Mouse (Mus musculus): ENCODE results near the gene Olfr935. TPM values are rescaled to one million over a fixed set of nuclear protein-coding genes. Genes with fewer than 3 reads are reported as not detected.

Olfr935 gene
- total and polyA plus RNA-seq, 3 experiments = not detected

DNA sequence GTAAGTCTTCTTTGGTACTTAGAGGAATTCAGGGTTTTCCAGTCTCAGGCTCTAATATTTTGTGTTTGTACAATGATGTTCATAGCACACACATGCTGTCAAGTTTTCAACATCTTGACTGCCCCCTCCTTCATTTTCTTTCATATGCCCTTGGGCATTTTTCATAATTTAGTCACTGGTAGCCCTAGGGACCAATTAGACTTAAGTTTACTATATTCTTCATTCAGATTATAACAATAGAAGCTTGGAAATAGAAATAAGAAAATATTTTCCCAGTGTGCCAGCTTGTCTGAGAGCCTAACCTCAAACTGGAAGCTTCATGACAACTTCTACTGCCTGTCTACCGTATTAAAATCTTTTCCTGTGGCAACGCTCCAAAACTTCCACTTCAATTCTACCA lies 11.3 kb downstream of the Olfr935 start, which contains the start of gene Olfr934:
Gene Olfr934 (minus strand): TSS at position 101 of the 400 bp plus-strand sequence.
- H3K9ac ChIP-seq (ENCODE audit: insufficient read depth, low read depth) = no peak within 1 kb of the TSS
- TF ChIP-seq BHLHE40 (IDR thresholded peaks at IDR 0.05; ENCODE audit: low read depth, low read length) = no peak
- no peak for TF ChIP-seq ETS1 (conservative IDR thresholded peaks at IDR 0.05; ENCODE audit: low read depth, low read length)
- no peak for TF ChIP-seq JUND (conservative IDR thresholded peaks at IDR 0.05; ENCODE audit: low read depth, low read length)
- TF ChIP-seq HCFC1 (IDR thresholded peaks at IDR 0.05; ENCODE audit: low read depth, low read length) = no peak
- no peak for TF ChIP-seq ZMIZ1 (IDR thresholded peaks at IDR 0.05; ENCODE audit: low read depth, low read length)
- TF ChIP-seq SIN3A (IDR thresholded peaks at IDR 0.05; ENCODE audit: low read length) = no peak
- TF ChIP-seq ELF1 (IDR thresholded peaks at IDR 0.05; ENCODE audit: low read depth, low read length) = no peak
- TF ChIP-seq ZKSCAN1 (IDR thresholded peaks at IDR 0.05; ENCODE audit: borderline replicate concordance, low read depth, low read length) = no peak
- TF ChIP-seq POLR2A (IDR thresholded peaks at IDR 0.05; ENCODE audit: low read depth, low read length) = no peak
- TF ChIP-seq CHD1 (IDR thresholded peaks at IDR 0.05; ENCODE audit: low read depth, low read length) = no peak
- TF ChIP-seq ZC3H11A (IDR thresholded peaks at IDR 0.05; ENCODE audit: low read depth, low read length) = no peak
- no peak for TF ChIP-seq IRF4 (IDR thresholded peaks at IDR 0.05; ENCODE audit: low read depth, low read length)
- no peaks in the 10 kb centered on the region for H3K36me3 ChIP-seq (replicated peaks in 1 of 2; ENCODE audit: control insufficient read depth in 1 of 2, insufficient read depth in 1 of 2, low read length in 1 of 2)
- in situ Hi-C loops (cut with MboI; ENCODE audit: low pct_ligation_motif_present, low pct_unique_long_range_greater_than_20kb, low sequenced_read_pairs) (no loop called here), dilution Hi-C loops (cut with MboI; ENCODE audit: extremely low pct_ligation_motif_present, extremely low pct_unique_long_range_greater_than_20kb, low sequenced_read_pairs) (no loop called here)
- no peaks in the 10 kb centered on the region for H3K4me1 ChIP-seq (ENCODE audit: control insufficient read depth in 1 of 2, insufficient read depth in 2 of 2)
- H3K79me2 ChIP-seq (replicated peaks; ENCODE audit: control insufficient read depth, extremely low read depth, insufficient read depth, poor library complexity, severe bottlenecking) = no peaks in the 10 kb centered on the region
- no peaks in the 10 kb centered on the region for H3K27me3 ChIP-seq (replicated peaks)
- no peak within 1 kb of the TSS for H3K27ac ChIP-seq (ENCODE audit: insufficient read depth, low read depth)
- no peak for DNase-seq (ENCODE audit: extremely low read depth)
- H3K4me3 ChIP-seq (replicated peaks in 1 of 3; ENCODE audit: low read depth in 2 of 3, low read length in 2 of 3, poor library complexity in 1 of 3) = no peak within 1 kb of the TSS
- H3K9me3 ChIP-seq (replicated peaks; ENCODE audit: low read length) = no peaks in the 10 kb centered on the region
- no peak within 1 kb of the TSS for H3K4me2 ChIP-seq (ENCODE audit: insufficient read depth, low read depth, poor library complexity, severe bottlenecking)

GRCm38 (mm10) chr9:38972013-38972412 lies 27.5 kb downstream of the Olfr935 start, which contains the start of gene Olfr933:
Gene Olfr933, plus strand, starts transcription at chr9:38972313.
- Histone ChIP-seq H3K27me3 (replicated peaks) (no peaks in the 10 kb centered on the region), H3K36me3 (replicated peaks in 1 of 2; ENCODE audit: control insufficient read depth in 1 of 2, insufficient read depth in 1 of 2, low read length in 1 of 2) (no peaks in the 10 kb centered on the region), H3K79me2 (replicated peaks; ENCODE audit: control insufficient read depth, extremely low read depth, insufficient read depth, poor library complexity, severe bottlenecking) (no peaks in the 10 kb centered on the region), H3K27ac (ENCODE audit: insufficient read depth, low read depth) (no peak within 1 kb of the TSS), H3K4me1 (ENCODE audit: control insufficient read depth in 1 of 2, insufficient read depth in 2 of 2) (no peaks in the 10 kb centered on the region), H3K4me2 (ENCODE audit: insufficient read depth, low read depth, poor library complexity, severe bottlenecking) (no peak within 1 kb of the TSS), H3K9me3 (replicated peaks; ENCODE audit: low read length) (no peaks in the 10 kb centered on the region), H3K9ac (ENCODE audit: insufficient read depth, low read depth) (no peak within 1 kb of the TSS), H3K4me3 (replicated peaks in 1 of 3; ENCODE audit: low read depth in 2 of 3, low read length in 2 of 3, poor library complexity in 1 of 3) (no peak within 1 kb of the TSS)
- TF ChIP-seq TCF12 (IDR thresholded peaks at IDR 0.05; ENCODE audit: low read depth, low read length) = no peak
- TF ChIP-seq SMC3 (IDR thresholded peaks at IDR 0.05; ENCODE audit: low read depth, low read length) = no peak
- TF ChIP-seq TBP (conservative IDR thresholded peaks at IDR 0.05; ENCODE audit: low read depth, low read length) = no peak
- in situ Hi-C loops (cut with MboI; ENCODE audit: low pct_ligation_motif_present, low pct_unique_long_range_greater_than_20kb, low sequenced_read_pairs) (loop anchor here (25.0 kb wide), 1 partner anchor 615 kb away; the partner anchor contains the start of gene Olfr959), dilution Hi-C loops (cut with MboI; ENCODE audit: extremely low pct_ligation_motif_present, extremely low pct_unique_long_range_greater_than_20kb, low sequenced_read_pairs) (no loop called here)
- DNase-seq (ENCODE audit: extremely low read depth) = no peak

DNA sequence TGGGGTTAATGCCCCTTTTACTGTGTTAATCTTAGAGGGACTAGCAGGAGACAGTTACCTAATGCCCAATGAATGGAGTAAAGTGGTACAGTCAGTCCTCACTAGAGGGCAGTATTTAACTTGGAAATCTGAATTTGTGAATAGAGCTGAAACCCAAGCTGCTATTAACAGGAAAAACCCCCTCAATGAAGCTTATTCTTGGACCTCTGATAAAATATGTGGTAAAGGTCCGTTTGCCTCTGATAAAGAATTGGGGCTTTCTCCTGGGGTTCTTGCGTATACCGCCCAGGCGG lies 45.4 kb downstream of the Olfr935 start:
- H3K9me3 ChIP-seq (replicated peaks; ENCODE audit: low read length) = no peaks in the 10 kb centered on the region
- no peaks in the 10 kb centered on the region for H3K27me3 ChIP-seq (replicated peaks)
- H3K9ac ChIP-seq (ENCODE audit: insufficient read depth, low read depth) = no peak overlapping the region
- H3K4me2 ChIP-seq (ENCODE audit: insufficient read depth, low read depth, poor library complexity, severe bottlenecking) = no peak overlapping the region
- peaks cover 0 to 4% of the 10 kb centered on the region in 2 experiments; a peak in 1 of 4 replicates for H3K4me1 ChIP-seq (ENCODE audit: control insufficient read depth in 1 of 2, insufficient read depth in 2 of 2)
- dilution Hi-C loops (cut with MboI; ENCODE audit: extremely low pct_ligation_motif_present, extremely low pct_unique_long_range_greater_than_20kb, low sequenced_read_pairs) = no loop called here
- peak overlapping the region in 2 of 3 experiments; percentile 27 to 44 for H3K4me3 ChIP-seq (replicated peaks in 1 of 3; ENCODE audit: low read depth in 2 of 3, low read length in 2 of 3, poor library complexity in 1 of 3)
- in situ Hi-C loops (cut with MboI; ENCODE audit: low pct_ligation_motif_present, low pct_unique_long_range_greater_than_20kb, low sequenced_read_pairs) = loop anchor here (25.0 kb wide), 1 partner anchor 633 kb away; the partner anchor contains the start of gene Olfr959
- H3K36me3 ChIP-seq (replicated peaks in 1 of 2; ENCODE audit: control insufficient read depth in 1 of 2, insufficient read depth in 1 of 2, low read length in 1 of 2) = no peaks in the 10 kb centered on the region
- TF ChIP-seq MYC (IDR thresholded peaks at IDR 0.05; ENCODE audit: low read depth, low read length) = no peak
- TF ChIP-seq RAD21 (IDR thresholded peaks at IDR 0.05; ENCODE audit: low read depth, low read length) = peak; percentile 59
- peak in 1 of 2 experiments; percentile 47; a peak in 2 of 4 replicates for TF ChIP-seq CTCF (conservative IDR thresholded peaks at IDR 0.05 in 1 of 2, IDR thresholded peaks at IDR 0.05 in 1 of 2; ENCODE audit: low read depth in 2 of 2, low read length in 2 of 2)
- peak; percentile 7; the same call in 1 of the 2 replicates for TF ChIP-seq SMC3 (IDR thresholded peaks at IDR 0.05; ENCODE audit: low read depth, low read length)
- DNase-seq (ENCODE audit: extremely low read depth) = peak; percentile 54
- no peak overlapping the region for H3K27ac ChIP-seq (ENCODE audit: insufficient read depth, low read depth)
- no peaks in the 10 kb centered on the region for H3K79me2 ChIP-seq (replicated peaks; ENCODE audit: control insufficient read depth, extremely low read depth, insufficient read depth, poor library complexity, severe bottlenecking)

All from CH12.LX (cell line).